19 mouse cellular contexts compared by ENCODE assay signal in the genomic region with DNA sequence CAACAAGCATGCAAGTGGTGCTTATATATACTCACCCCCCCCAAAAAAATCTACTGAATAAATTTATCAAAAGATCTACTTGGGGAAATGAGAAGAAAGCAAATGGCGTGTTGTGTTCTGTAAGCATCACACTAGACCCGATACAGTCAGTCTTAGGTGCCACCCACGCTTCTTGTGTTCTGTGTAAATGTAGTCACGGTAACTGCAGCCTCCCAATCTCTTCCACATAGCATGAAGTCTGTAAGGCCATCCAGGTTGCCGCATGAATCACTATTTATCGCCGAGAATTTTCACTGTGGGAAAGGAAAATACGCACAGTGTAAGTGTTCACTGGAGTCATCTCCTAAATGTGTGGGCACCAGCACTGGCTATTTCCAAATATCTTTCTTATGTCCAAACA. TPM values are rescaled to one million over a fixed set of nuclear protein-coding genes. Genes with fewer than 3 reads are reported as not detected.
DNase-seq lines count a peak whose midpoint lies in the region; ATAC-seq and TF ChIP-seq lines count a peak whose summit lies in the region.
"Had no signal": no experiment of that assay in that cellular context is flagged by ENCODE, and none has a peak within 500 bp of the region (broad histone marks: within the 10 kb centered on the region; RNA-seq: fewer than 3 reads in every experiment).

No protein-coding gene starts in this region.

- H3K4me2 ChIP-seq in hindbrain, embryonic 14.5 days (replicated peaks), result no peak overlapping the region
- no peak overlapping the region for H3K4me2 ChIP-seq in hindbrain, embryonic 11.5 days (replicated peaks; ENCODE audit: low read depth, low read length)
- H3K4me2 ChIP-seq: embryonic facial prominence, embryonic 12.5 days; forebrain, embryonic 13.5 days; forebrain, embryonic 15.5 days had no signal

- H3K36me3 ChIP-seq in hindbrain, embryonic 14.5 days (replicated peaks; ENCODE audit: control insufficient read depth, insufficient read depth), result no peaks in the 10 kb centered on the region
- H3K36me3 ChIP-seq in hindbrain, embryonic 11.5 days (ENCODE audit: control insufficient read depth, insufficient read depth, low read length), result no peaks in the 10 kb centered on the region
- H3K36me3 ChIP-seq: embryonic facial prominence, embryonic 10.5 days; embryonic facial prominence, embryonic 12.5 days; forebrain, embryonic 15.5 days had no signal

- no peak overlapping the region for H3K27ac ChIP-seq in gastrocnemius, adult 2 months
- peak overlapping the region; percentile 91; the same call in 1 of the 2 replicates for H3K27ac ChIP-seq in hindbrain, embryonic 14.5 days
- H3K27ac ChIP-seq in hindbrain, embryonic 11.5 days (ENCODE audit: low read depth, low read length), result no peak overlapping the region
- H3K27ac ChIP-seq: embryonic facial prominence, embryonic 10.5 days; embryonic facial prominence, embryonic 12.5 days had no signal

- intact Hi-C loops in gastrocnemius, adult 2 months (cut with DNase I), result no loop called here

- H3K27me3 ChIP-seq in hindbrain, embryonic 14.5 days (ENCODE audit: control insufficient read depth, insufficient read depth, low read length), result no peaks in the 10 kb centered on the region
- no peaks in the 10 kb centered on the region for H3K27me3 ChIP-seq in hindbrain, embryonic 11.5 days (ENCODE audit: control insufficient read depth, insufficient read depth, low read length)
- H3K27me3 ChIP-seq: embryonic facial prominence, embryonic 12.5 days; forebrain, embryonic 13.5 days; forebrain, embryonic 15.5 days had no signal

- no peak overlapping the region for H3K4me3 ChIP-seq in gastrocnemius, adult 2 months
- H3K4me3 ChIP-seq in hindbrain, embryonic 14.5 days (replicated peaks; ENCODE audit: low read length), result no peak overlapping the region
- no peak overlapping the region for H3K4me3 ChIP-seq in hindbrain, embryonic 11.5 days (ENCODE audit: low read depth, low read length)
- H3K4me3 ChIP-seq: embryonic facial prominence, embryonic 10.5 days; embryonic facial prominence, embryonic 12.5 days; forebrain, embryonic 13.5 days; forebrain, embryonic 15.5 days had no signal

- H3K4me1 ChIP-seq in hindbrain, embryonic 14.5 days (replicated peaks; ENCODE audit: control insufficient read depth, insufficient read depth, low read length), result peaks cover 33% of the 10 kb centered on the region
- 0 out of 2 replicates have a peak, but pooled peaks cover 2% of the 10 kb centered on the region for H3K4me1 ChIP-seq in hindbrain, embryonic 11.5 days (replicated peaks; ENCODE audit: control insufficient read depth, insufficient read depth, low read length)

- ATAC-seq in hindbrain, embryonic 14.5 days (ENCODE audit: low FRiP score), result no peak
- no peak for ATAC-seq in hindbrain, embryonic 11.5 days (ENCODE audit: low FRiP score)
- ATAC-seq: forebrain, embryonic 13.5 days; forebrain, embryonic 15.5 days; forebrain, postnatal 0 days had no signal

- H3K9ac ChIP-seq in hindbrain, embryonic 14.5 days, result no peak overlapping the region
- no peak overlapping the region for H3K9ac ChIP-seq in hindbrain, embryonic 11.5 days (ENCODE audit: low read depth, low read length)
- H3K9ac ChIP-seq: embryonic facial prominence, embryonic 12.5 days; forebrain, embryonic 13.5 days; forebrain, embryonic 15.5 days; forebrain, postnatal 0 days had no signal

- no peak for TF ChIP-seq CTCF in gastrocnemius, adult 2 months (IDR thresholded peaks at IDR 0.05)

- DNase-seq in gastrocnemius, adult 2 months, result peak; percentile 1
- no peak for DNase-seq in gastrocnemius, postnatal 4 days (ENCODE audit: low spot score in 2 of 2)
- DNase-seq in hindbrain, embryonic 14.5 days (ENCODE audit: low spot score), result no peak
- DNase-seq in hindbrain, embryonic 11.5 days (ENCODE audit: low spot score), result no peak
- no peak for DNase-seq in kidney, adult 9 months
- DNase-seq: adrenal gland, adult 2 months; adrenal gland, postnatal 10 days; adrenal gland, postnatal 25 days; cerebellum, adult 11-12 months; cerebellum, adult 2 months; cerebellum, adult 9-10 months; cerebellum, postnatal 10 days; cerebellum, postnatal 25 days; forebrain, postnatal 0 days had no signal

- 90% methylated on average over 8 of the region's 8 CpGs for WGBS in hindbrain, embryonic 14.5 days
- WGBS in hindbrain, embryonic 11.5 days, result 94% methylated on average over 8 of the region's 8 CpGs

- H3K9me3 ChIP-seq in hindbrain, embryonic 14.5 days (ENCODE audit: control insufficient read depth, low read length), result no peaks in the 10 kb centered on the region
- no peaks in the 10 kb centered on the region for H3K9me3 ChIP-seq in hindbrain, embryonic 11.5 days (ENCODE audit: control insufficient read depth, low read length)
- H3K9me3 ChIP-seq: embryonic facial prominence, embryonic 10.5 days; embryonic facial prominence, embryonic 12.5 days; forebrain, embryonic 13.5 days; forebrain, embryonic 15.5 days had no signal

RNA-seq across cellular contexts. Expression of gene Tgm2, which starts 37.0 kb away (rescaled TPM):
- total RNA-seq in gastrocnemius, adult 2 months (2021), result 10 to 100 TPM; 44.2 to 55.4 TPM
- 100 to 1,000 TPM in 1 of 2 experiments, 10 to 100 TPM in 1; 81.0 to 130 TPM for total RNA-seq in gastrocnemius, postnatal 4 days (2021)
- polyA plus RNA-seq in hindbrain, embryonic 14.5 days (2014; fragmentation: Nextera tagmentation; extraction: Ambion mirVana), result 5.5 and 6.1 TPM in 2 replicates
- 4.2 and 4.3 TPM in 2 replicates for polyA plus RNA-seq in hindbrain, embryonic 11.5 days (2014; fragmentation: Nextera tagmentation; extraction: Ambion mirVana)

RNA-seq across cellular contexts. Expression of gene D630003M21Rik, which starts 45.8 kb away (rescaled TPM):
- total RNA-seq in gastrocnemius, adult 2 months (2021), result 1 to 10 TPM; 1.2 to 2.2 TPM
- total RNA-seq in gastrocnemius, postnatal 4 days (2021), result 1 to 10 TPM; 4.2 to 5.4 TPM
- polyA plus RNA-seq in hindbrain, embryonic 14.5 days (2014; fragmentation: Nextera tagmentation; extraction: Ambion mirVana), result 1.6 and 1.7 TPM in 2 replicates
- 1.9 and 2.3 TPM in 2 replicates for polyA plus RNA-seq in hindbrain, embryonic 11.5 days (2014; fragmentation: Nextera tagmentation; extraction: Ambion mirVana)
- total RNA-seq: MEL had no signal
